Mouse (Mus musculus) kidney, adult 11 months (tissue): ENCODE results near the gene Yif1a.

Source experiments
- DNase-seq: peaks from one replicate; pipeline ENCODE4 v3.0.0; 2022

Gene Yif1a

DNA sequence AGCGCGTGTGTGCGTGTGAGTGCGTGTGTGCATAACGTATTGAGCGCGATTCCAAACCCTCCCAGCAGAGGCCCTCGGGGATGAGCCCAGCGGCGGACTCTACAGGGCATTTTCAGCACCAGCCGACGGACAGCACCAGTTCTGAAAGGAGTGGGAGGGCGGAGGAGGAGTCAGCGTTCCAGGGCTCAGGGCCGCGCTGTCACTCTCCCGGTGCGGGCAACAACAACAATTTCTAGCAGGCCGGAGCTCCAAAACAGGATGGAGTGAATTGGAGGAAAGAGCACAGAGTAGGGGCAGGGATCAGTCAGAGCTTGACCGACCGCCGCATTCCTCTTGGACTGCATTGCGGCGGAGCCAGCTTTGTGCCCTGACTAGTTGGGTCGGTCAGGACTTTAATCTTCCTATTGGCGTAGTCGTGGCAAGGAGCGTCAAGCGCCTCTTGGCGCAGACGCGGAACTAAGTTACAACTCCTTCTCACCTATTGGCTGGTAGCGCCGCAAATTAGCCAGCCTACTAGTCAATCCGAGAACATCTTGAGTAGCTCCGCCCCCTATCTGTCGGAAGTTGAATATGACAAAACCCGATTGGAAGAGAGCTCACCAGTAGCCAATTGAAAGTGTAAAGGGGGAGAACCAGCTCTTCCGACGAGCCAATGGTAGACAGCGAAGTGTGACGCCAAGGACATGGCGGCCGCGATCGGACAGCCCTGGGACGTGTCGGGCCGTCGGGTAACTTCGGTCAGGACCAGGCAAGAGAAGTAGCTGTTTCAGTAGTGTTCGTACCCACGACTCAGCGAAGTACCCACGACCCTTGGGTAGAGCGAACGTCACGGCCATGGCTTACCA is at the start of gene Yif1a:
Yif1a (plus strand) TSS at position 655 of the 845 bp plus-strand sequence.
- DNase-seq, result peak; percentile 99

DNA sequence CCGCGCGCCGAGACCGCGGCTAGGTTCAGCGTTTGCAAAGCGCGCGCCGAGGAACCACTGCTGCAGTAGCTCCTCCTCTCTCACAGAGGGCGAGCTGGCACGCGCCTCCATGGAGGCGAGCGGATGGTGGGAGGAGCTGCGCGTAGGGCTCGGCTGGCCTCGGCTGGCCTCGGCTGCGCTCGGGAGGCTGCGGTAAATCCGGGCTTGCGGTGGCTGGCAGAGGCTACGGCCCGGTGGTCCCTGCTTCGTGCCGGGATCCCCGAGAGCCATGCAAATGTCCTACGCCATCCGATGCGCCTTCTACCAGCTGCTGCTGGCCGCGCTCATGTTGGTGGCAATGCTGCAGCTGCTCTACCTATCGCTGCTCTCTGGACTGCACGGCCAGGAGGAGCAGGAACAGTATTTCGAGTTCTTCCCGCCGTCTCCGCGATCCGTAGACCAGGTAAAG is 49.6 kb upstream of the Yif1a start, which contains the start of the genes B4gat1 and AC124502.3:
B4gat1 (plus strand) TSS at position 118 of the 448 bp plus-strand sequence.
AC124502.3 (plus strand) TSS at position 183 of the 448 bp plus-strand sequence.
- peak; percentile 87 for DNase-seq

DNA sequence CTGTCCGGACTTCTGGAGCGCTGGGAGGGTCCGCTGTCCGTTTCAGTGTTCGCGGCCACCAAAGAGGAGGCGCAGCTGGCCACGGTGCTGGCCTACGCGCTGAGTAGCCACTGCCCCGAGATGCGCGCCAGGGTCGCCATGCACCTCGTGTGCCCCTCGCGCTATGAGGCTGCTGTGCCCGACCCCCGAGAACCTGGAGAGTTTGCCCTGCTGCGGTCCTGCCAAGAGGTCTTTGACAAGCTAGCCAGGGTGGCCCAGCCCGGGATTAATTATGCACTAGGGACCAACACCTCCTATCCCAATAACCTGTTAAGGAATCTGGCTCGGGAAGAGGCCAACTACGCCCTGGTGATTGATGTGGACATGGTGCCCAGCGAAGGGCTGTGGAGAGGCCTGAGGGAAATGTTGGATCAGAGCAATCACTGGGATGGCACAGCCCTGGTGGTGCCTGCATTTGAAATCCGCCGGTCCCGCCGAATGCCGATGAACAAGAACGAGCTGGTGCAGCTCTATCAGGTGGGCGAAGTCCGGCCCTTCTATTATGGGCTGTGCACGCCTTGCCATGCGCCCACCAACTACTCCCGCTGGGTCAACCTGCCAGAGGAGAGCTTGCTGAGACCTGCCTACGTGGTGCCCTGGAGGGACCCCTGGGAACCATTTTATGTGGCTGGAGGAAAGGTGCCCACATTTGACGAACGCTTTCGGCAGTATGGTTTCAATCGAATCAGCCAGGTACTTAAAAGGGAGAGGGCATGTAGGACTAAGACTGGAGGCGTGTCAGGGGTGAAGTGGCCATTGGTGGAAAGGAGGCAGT is 48.8 kb upstream of the Yif1a start:
- DNase-seq, result peak; percentile 41

DNA sequence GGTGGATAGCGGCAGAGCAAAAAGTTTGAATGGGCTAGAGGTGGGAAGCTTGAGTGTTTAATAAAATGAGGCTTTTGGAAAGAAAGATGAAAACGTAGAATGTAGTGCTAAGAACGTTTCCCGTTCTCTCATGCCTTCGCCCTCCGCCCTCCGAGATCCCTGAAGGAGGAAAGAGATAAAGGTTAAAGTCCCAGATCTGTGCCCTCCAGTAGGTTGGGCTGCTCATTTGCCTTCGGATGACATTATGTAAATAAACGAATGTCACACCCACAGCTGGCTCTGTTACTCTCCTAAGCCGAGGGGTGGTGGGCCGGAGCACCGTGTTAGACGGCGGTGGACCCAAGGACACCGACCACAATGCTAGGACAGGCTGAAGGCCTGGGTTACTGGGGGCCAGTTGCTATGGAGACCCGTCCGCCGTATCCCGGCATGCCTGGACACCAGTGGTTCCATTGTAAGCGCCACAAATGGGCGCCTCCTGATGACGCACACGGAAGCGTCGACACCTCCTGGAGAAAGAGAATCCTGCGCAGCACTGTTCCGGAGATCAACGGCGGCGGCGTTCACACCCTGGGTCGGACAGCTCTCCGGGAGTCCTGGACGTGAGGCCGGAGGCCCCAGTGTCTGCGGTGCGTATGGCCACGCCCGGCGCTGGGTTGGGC is 47.3 kb upstream of the Yif1a start, which contains the start of gene Brms1:
Brms1 (plus strand) TSS at position 493 of the 662 bp plus-strand sequence.
- peak; percentile 92 for DNase-seq

DNA sequence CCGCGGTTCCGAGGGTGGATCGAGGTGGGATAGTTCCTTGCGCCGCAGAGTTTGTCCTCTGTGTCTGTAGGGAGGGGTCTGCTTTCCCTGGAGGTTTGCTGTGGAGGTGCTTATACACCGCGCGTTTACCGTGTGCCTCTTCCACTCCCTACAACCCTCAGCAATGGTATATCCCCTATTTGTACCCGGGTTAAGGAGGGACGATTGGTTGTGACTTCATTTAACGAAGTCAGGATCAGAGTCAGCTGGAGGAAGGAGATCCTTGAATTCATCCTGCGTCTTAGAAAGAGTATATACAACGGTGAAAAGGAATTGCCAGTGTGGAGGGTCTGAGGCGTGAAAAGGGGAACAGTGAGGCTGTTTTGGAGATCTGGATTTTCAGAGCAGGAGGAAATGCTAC is 46.8 kb upstream of the Yif1a start:
- no peak for DNase-seq

DNA sequence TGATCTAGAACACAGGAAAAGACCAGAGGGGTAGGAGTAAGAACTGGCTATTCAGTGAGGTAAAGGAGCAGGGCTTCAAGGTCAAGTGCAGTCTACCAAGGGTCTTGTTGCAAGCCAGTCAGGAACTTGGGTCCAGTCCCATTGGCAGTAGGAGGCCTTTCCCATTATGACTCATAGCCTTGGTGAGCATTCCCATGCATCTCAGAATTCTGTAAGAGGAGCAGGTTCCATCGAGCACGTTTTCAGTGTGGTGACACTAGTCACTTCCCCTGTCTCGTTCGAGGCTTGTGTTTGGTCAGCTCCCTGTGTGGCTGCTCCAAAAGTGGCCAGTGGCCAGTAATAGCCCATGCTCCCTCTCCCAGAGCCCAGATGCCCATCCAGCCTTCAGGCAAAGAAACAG is 42.8 kb upstream of the Yif1a start:
- no peak for DNase-seq

DNA sequence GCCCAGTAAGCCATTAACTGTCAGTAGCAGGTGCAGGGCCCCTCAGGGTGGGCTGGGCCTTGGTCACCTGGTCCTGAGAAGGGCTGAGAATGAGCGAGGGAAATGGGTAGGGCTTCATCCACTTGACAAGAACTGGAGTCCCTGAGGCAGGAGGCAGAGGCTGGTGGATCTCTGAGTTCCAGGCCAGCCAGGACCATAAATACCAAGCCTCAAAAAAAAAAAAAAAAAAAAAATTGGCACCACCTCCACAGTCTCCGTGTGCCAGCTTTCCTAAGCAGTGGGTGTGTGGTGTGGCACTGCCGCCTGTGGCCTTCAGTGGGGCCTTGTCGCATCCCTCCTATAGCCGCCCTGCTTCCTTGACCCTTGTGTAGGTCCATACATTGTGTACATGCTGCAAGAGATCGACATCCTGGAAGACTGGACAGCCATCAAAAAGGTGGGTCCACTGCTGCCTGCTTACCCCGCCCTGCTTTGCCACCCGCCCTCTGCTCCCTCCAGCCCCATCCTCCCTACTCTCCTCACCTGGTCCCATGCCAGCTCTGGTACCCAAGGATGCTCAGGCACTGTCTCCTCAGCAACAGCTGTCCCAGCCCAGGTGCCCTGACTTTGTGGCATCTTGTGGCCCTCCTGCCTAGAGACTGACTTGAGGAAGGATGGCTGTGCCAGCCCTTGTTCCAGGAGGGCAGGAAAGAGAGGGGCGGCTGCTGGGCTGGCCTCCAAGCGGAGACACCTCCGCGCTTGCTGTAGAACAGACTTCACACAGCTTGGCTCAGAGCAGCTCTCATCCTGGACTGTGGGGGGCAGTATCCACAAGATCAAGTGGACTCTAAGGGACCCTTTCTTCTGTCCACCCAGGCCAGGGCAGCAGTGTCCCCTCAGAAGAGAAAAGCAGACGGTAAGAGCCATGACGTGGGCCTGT is 39.9 kb upstream of the Yif1a start:
- no peak for DNase-seq

DNA sequence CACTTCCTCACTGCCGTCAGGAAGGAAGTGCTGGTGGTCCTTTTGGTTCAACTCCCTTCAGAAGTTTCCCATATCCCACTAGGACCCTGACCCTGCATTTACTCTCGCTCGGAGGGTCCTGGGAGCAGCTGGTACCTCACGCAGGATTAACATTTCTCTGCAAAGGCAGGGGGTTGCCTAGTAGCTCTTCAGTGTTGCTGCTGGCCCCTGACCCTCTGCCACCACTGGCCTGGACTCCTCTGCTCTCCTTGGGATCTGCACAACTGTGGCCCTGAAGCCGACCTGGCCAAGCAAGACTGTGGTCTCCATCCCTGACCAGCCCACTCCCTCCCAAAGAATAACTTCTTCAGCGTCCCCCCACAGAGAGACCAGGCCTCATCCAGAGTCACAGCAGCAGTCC is 39.0 kb upstream of the Yif1a start:
- no peak for DNase-seq

DNA sequence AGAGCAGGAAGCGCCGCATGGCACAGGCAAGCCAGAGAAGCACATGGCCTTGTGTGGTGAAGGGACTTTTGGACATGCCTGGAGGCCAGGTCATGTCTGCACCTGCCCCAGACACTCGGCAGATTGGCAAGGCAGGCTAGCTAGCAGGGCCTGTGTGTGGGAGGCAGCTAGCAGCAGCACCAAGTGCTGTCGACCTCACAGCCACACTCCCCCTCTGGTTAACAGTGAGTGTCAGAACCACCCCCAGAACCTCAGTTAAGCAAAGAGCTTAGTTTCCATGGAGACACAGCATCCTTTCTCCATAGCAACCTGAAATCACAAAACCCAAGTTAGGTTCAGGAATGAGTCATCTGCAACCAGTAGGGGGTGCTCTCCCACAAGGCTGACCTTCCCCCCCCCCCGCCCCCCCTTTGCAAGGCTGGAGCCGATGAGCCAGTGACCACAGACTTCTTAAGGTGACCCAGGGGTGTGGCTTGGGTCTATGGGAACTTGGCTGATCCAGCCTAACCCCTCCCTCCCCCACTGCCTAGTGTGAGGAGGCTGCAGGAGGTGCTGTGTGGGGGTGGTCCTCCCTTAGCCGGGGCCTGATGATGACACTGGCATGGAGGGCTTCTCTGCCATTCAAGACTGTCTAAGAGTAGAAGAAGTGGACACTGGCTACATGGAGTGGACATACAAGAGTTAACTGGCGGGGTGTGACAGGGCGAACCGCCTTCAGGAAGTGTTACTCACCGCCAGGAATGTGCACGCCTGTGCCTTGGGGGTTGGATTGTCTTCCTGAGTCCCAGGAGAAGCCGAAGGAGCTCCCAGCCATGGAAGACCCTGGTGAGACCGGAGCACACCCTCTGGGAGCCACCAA is 38.1 kb upstream of the Yif1a start, which contains the start of gene Rin1:
Rin1 (plus strand) TSS at position 435 of the 859 bp plus-strand sequence.
- DNase-seq, result peak; percentile 68

DNA sequence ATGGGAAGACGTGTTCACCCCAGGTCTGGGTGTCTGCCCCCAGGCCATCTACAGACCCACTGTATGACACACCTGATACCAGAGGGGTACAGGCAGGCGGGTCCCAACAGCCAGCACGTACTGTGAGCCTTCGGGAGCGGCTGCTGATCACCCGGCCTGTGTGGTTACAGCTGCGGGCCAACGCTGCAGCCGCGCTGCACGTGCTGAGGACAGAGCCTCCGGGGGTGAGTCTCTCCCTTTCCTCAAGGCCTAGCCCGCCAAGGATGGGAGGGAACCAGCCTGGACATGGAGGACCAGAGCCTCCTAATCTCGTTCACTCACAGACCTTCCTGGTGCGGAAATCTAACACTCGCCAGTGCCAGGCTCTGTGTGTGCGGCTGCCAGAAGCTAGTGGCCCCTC is 37.3 kb upstream of the Yif1a start:
- DNase-seq, result no peak

DNA sequence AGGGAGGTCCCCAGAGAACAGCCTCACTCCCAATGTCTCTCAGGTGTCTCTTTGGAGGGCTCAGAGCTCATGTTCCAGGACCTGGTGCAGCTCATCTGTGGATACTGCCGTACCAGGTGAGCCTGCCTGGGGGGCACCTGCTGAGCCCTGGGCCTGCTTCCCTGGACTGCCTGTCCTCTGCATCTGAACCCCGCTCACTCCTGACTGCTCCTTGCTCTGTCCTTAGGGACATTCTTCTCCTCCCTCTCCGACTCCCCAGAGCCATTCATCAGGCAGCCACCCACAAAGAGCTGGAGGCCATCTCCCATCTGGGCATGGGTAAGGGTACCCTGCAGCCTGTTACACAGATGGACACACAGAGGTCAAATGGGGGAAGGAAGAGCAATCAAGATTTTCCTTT is 36.8 kb upstream of the Yif1a start:
- no peak for DNase-seq

DNA sequence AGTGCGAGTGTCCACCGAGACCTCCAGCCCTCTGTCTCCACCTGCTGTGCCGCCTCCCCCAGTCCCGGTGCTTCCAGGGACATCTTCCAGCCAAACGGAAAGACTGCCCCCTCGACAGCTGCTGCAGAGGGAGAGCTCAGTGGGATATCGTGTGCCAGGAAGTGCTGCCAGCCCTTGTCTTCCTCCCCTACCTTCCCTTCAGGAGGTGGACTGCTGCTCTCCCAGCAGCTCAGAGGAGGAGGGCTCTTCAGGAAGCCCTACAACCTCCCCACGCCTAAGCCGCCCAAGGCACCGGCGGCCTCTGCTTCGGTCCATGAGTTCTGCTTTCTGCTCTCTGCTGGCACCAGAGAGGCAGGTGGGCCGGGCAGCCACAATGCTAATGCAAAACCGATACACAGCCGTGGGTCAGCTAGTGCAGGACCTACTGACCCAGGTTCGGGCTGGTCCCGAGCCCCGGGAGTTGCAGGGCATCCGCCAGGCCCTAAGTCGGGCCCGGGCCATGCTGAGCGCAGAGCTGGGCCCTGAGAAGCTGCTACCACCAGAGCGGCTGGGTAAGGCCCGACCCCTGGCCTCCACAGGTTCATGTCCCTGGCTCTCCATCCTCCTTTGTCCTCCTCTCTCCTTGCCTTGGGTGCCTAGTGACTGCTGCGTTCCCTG is 36.0 kb upstream of the Yif1a start:
- DNase-seq, result no peak

DNA sequence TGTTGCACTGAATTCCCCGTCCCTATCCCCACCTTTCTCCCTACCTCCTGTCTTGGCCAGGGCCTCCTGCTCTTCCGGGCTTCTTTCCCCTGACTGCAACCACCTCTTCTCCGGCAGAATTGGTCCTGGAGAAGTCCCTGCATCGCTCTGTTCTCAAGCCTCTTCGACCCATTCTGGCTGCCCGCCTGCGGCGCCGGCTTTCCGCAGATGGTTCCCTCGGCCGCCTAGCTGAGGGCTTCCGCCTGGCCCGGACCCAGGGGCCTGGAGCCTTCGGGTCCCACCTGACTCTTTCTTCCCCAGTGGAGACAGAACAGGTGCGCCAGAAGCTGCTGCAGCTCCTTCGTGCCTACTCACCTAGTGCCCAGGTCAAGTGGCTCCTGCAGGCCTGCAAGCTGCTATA is 35.5 kb upstream of the Yif1a start:
- DNase-seq, result no peak

DNA sequence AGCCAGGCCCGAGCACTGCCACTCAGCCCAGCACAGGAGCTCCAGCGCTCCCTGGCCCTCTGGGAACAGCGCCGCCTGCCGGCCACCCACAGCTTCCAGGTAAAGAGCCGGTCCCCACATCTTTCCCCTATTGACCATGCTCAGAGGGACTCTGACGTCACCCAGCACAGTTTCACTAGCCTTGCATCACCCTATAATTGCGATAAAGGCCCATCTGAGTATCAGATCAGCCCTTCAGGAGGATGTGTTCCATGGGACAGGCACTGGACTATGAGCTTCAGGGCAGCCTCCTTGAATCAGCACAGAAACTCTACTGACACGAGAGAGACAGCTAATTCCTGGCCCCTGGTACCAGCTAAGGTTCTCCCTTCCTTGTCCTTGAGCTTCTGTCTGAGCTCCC is 34.4 kb upstream of the Yif1a start:
- DNase-seq, result peak; percentile 40

DNA sequence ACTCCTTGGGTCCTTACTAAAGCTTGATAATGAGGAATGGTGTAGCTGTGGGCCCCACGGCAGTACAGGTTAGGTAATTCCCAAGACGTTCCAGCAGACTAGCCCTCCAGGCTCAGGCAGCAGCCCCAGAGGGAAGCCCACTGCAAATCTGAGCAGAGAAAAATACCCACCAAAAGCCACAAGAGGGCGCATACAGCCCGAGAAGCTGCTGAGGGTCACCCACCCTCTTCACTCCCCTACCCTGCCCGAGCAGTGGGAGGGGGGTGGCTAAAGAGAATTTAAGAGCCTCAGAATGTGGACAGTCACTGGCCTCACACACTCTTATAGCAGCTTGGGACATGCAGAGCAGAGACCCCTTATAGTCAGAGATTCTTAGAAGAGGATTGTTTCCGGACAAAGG is 32.1 kb upstream of the Yif1a start:
- DNase-seq, result no peak

DNA sequence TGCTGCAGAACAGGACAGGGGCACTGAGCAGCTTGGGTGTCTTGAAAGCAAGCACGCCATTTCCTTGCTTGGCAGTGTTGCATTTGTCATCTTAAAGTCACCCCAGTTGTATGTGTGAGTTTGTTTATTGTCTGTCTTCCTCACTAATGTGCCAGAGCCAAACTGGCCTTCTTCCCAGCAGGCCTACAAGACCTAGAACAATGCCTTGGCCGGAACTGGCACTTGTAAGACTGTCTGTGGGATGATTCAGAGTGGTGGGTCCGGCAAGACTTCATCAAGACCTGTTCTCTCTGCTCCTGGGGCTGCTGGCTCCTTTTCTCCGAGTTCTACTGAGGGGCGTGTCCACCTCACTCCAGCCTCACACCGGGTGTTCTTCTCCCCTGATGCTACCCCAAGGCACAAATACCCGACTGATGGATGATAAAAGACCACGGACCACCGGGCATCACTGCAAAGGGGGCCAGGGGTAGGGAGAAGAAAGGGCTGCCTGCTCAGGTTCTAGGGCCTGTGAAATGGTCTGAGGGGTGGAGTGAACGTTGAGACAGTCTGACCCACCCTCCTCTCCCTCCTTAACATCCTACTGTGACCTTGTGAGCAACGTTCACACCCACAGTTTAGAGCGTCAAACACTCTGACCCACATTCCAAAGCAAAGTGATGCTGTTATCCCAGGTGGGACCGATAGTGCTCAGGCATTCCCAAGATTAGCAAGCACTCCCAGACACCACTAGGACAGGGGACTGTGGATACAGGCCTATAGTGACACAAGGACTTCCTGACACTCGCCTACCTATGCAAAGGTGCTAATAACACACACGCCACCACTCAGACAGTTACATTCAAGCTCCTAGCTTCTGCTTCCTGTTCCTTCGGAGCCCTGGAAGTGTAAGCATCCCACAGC is 30.2 kb upstream of the Yif1a start:
- DNase-seq, result no peak

DNA sequence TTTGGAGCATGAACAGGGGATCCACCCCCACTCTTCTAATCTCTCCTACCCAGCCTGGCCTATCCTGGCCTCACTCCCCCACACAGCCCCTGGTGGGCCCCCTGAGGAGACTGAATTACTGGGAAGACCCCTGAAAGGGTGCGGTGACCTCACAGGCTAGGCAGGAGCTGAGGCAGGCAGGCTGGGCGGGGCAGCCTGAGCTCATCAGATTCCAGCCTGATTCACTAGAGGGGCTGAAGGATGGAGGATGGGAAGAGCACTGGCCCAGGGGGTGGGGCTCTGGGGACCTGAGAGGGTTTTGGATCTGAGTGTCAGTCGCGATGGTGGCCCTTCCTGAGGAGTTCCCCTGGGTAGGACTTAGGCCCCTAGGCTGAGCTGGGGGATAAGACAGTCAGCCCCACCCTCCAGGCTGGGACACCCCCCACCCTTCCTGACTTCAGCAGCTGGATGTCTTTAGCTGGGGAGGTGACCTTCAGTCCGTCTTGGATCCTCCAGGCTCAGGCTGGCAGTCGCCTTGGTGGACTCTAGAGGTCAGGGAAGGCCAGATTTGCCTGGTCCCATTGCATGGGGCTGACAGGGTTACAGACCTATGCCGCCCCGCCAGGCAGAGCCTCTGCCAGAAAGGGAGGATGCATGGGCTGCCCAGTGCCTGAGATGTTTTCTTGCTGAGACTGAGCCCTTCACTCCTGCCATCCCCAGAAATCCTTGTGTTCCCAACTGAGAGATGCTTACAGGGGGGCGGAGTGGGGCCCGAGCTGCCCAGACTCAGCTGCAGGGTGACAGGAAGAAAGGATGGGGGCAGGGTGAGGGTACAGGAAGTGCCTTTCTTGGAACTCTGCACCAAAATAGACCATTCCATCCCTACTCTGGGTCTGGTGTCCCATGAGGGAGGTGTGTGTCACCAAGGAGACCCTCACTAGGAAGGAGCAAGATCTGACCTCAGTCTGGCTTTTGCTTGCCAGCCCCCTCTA is 29.3 kb upstream of the Yif1a start:
- DNase-seq, result no peak
